Mouse (Mus musculus): ENCODE data around the gene Ahsa2. TPM values are rescaled to one million over a fixed set of nuclear protein-coding genes. Genes with fewer than 3 reads are reported as not detected.
"Not testable (repeated sequence)": the region's sequence is repeated elsewhere in the genome, so short reads cannot be mapped to it uniquely, and the experiment has no call there.

Gene Ahsa2
- 170 and 171 TPM in 2 replicates for polyA plus RNA-seq (2016; fragmentation: Nextera tagmentation; extraction: Ambion mirVana)

DNA sequence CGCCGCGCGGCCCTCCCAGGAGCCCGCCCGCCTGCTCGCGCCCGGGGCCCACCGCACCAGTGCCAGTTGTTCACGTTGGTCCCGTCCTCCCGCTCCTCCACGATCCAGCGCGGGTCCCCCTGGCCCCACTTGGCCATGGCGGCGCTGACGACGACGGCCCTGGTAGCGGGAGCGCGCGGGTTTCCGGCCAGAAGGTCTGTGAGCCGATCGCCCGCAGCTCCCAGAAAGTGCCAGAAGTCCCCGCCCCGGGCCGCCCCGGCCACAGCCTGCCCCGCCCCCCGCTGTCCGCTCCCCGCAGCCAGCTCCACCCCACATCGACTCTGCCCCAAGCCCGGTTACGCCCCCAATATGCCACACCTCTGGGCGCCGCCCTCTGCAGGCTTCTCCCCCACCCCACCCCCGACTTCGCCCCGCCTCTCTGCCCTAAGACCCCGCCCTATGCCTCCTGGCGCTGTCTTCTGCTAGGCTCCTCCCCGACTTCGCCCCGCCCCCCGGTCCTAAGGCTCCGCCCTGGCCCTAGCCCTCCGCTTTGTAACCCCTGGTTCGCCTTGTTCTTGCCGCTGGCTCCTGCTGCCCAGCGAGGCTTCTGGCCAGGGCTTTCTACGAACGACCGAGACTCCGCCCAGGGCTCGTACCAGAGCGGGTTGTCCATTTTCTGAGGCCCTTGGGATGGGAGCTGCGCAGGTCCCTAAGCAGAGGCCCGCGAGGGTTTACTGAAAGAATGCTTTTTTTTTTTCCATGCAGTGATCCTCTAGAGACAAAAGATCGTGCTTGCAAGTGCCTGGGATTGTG is at the start of gene Ahsa2:
Ahsa2 (minus strand) TSS at position 313 of the 792 bp plus-strand sequence.
- no peaks in the 10 kb centered on the region for H3K27me3 ChIP-seq
- peak within 1 kb of the TSS; percentile 97 for H3K27ac ChIP-seq
- peaks cover 25% of the 10 kb centered on the region for H3K4me1 ChIP-seq
- peak within 1 kb of the TSS; percentile 89 for H3K9ac ChIP-seq
- peak; percentile 94 for ATAC-seq (ENCODE audit: low FRiP score)
- H3K36me3 ChIP-seq (replicated peaks), result peaks cover 25% of the 10 kb centered on the region
- under 1% methylated on average over 59 of the region's 66 CpGs for WGBS
- peak within 1 kb of the TSS; percentile 83 for H3K4me3 ChIP-seq (replicated peaks)
- no peaks in the 10 kb centered on the region for H3K9me3 ChIP-seq
- H3K4me2 ChIP-seq, result peak within 1 kb of the TSS; percentile 86

DNA sequence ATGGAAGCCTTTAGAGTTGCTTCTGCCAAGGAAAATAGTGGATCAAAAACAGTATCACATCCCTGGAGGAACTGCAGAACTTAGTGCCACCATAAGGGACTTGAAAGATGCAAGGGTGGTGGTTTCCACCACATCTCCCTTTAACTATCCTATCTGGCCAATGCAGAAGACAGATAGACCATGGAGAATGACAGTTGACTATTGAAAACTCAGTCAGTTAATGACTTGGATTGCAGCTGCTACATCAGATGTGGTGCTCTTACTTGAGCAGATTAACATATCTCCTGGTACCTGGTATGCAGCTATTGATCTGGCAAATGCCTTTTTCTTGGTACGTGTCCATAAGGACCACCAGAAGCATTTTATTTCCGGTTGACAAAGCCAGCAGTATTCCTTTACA is 39.6 kb upstream of the Ahsa2 start:
- 94% methylated on average over 2 of the region's 2 CpGs for WGBS
- H3K9ac ChIP-seq, result no peak overlapping the region
- no peak overlapping the region for H3K4me3 ChIP-seq (replicated peaks)
- no peaks in the 10 kb centered on the region for H3K9me3 ChIP-seq
- H3K4me2 ChIP-seq, result no peak overlapping the region
- no peaks in the 10 kb centered on the region for H3K27me3 ChIP-seq
- H3K36me3 ChIP-seq (replicated peaks), result no peaks in the 10 kb centered on the region
- H3K27ac ChIP-seq, result no peak overlapping the region
- no peaks in the 10 kb centered on the region for H3K4me1 ChIP-seq
- no peak for ATAC-seq (ENCODE audit: low FRiP score)

DNA sequence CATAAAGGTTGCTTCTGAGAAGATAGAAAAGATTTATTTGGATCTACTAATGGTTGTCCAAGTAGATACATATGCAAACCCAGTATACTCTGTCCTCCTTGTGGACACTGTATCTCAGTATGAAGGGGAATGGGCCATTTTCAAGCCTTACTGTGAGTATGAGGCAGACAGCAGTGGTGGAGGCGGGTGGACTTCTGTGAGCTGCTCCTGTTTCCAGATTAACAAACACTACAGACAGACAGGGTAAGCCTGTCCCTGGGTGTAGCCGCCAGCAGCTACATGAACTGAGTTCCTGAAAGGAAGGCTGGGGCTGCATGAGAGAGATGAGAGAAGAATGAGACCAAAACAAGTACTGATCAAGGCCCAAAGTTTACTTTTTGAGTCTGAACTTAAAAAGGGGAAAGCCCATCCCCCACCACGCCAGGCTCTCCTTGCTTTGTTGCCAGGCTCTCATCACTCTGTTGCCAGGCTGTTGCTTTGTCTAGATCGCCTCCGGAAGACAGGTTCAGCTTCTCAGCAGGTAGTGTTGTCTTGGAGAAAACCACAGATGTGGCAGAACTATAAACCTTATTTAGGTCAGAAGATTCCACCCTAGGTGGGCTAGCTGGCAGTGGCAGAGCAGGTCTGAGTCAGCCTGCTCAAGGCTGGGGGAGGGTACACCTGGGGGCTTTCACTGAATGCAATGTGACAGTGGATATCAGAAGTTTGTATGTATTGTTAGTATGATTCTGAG is 22.8 kb upstream of the Ahsa2 start, which contains the start of gene 1700093K21Rik:
1700093K21Rik (minus strand) TSS at position 683 of the 733 bp plus-strand sequence.
- Histone ChIP-seq H3K4me3 (replicated peaks) (no peak within 1 kb of the TSS), H3K27me3 (no peaks in the 10 kb centered on the region), H3K4me2 (no peak within 1 kb of the TSS), H3K27ac (no peak within 1 kb of the TSS), H3K9ac (no peak within 1 kb of the TSS), H3K9me3 (no peaks in the 10 kb centered on the region), H3K4me1 (0 out of 2 replicates have a peak, but pooled peaks cover 3% of the 10 kb centered on the region), H3K36me3 (replicated peaks) (no peaks in the 10 kb centered on the region)
- 33% methylated on average over 5 of the region's 5 CpGs for WGBS
- ATAC-seq (ENCODE audit: low FRiP score), result no peak

DNA sequence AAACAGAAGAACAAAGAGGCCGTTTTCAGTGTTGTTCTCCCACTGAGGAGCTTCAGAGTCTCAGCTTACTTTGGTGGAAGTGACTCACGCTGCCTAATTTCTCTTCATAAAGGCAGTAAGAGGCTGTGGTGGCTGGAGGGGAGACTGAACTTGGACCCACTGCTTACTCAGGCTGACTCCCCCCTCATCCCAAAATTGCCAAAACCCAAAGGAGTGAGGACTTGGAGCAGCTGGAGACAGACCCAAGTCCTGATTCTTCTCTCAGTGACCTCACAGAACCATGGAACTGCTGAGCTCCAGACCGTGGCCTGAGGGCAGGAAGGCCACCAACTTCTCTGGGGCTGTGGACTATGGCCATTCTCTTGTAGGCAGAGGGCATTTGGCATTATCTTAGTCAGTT is 21.2 kb upstream of the Ahsa2 start:
- WGBS, result 73% methylated on average over 3 of the region's 3 CpGs
- Histone ChIP-seq H3K4me3 (replicated peaks) (no peak overlapping the region), H3K4me2 (no peak overlapping the region), H3K9me3 (no peaks in the 10 kb centered on the region), H3K27ac (no peak overlapping the region), H3K36me3 (replicated peaks) (no peaks in the 10 kb centered on the region), H3K4me1 (0 out of 2 replicates have a peak, but pooled peaks cover 3% of the 10 kb centered on the region), H3K9ac (no peak overlapping the region), H3K27me3 (no peaks in the 10 kb centered on the region)
- ATAC-seq (ENCODE audit: low FRiP score), result no peak

DNA sequence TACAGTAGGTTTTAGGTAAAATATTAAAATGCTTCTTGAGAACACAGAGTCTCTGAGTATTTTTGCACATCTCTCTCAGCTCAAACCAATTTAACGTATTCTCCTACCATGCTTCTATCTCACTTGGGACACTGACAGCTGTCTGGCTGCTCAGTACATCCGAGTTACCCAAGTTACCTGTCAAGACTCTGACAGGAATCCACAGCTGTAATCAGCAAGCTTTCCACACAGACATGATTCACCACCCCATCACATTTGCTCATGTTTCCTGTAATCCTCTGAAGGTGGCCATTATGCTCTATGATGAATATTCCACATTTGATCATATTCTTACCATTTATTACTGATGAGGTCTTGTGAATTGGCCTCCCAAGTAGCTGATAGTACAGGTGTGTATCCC is 17.5 kb upstream of the Ahsa2 start:
- Histone ChIP-seq H3K9me3 (no peaks in the 10 kb centered on the region), H3K27me3 (no peaks in the 10 kb centered on the region), H3K4me1 (peaks cover 11% of the 10 kb centered on the region), H3K36me3 (replicated peaks) (no peaks in the 10 kb centered on the region), H3K4me3 (replicated peaks) (no peak overlapping the region), H3K27ac (no peak overlapping the region), H3K4me2 (no peak overlapping the region), H3K9ac (no peak overlapping the region)
- no peak for ATAC-seq (ENCODE audit: low FRiP score)
- 85% methylated on average over 2 of the region's 2 CpGs for WGBS

DNA sequence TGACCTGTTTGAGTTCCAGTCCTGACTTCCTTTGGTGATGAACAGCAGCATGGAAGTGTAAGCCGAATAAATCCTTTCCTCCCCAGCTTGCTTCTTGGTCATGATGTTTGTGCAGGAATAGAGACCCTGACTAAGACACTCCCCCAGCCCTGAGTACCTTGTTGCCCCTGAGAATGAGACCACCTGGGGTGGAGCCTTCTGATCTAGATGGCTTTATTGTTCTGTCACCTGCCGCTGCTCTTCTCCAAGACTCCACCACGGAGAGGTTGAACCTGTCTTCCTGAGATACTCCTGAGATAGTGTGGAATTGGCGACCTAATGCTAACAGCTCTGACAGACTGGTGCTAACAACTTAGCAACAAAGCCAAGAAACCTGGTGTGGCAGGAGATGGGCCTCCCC is 17.0 kb upstream of the Ahsa2 start:
- 78% methylated on average over 4 of the region's 4 CpGs for WGBS
- not testable (repeated sequence) for H3K4me2 ChIP-seq; ATAC-seq (ENCODE audit: low FRiP score); H3K27ac ChIP-seq; H3K27me3 ChIP-seq; H3K4me3 ChIP-seq (replicated peaks); H3K9me3 ChIP-seq; H3K9ac ChIP-seq; H3K36me3 ChIP-seq (replicated peaks)
- H3K4me1 ChIP-seq, result peaks cover 11% of the 10 kb centered on the region

GRCm38 (mm10) chr11:23504801-23505200 is 7.0 kb upstream of the Ahsa2 start:
- not testable (repeated sequence) for H3K27me3 ChIP-seq; H3K9me3 ChIP-seq; ATAC-seq (ENCODE audit: low FRiP score); H3K27ac ChIP-seq; H3K4me3 ChIP-seq (replicated peaks); H3K4me2 ChIP-seq; H3K36me3 ChIP-seq (replicated peaks); H3K4me1 ChIP-seq; H3K9ac ChIP-seq
- WGBS, result 82% methylated on average over 5 of the region's 5 CpGs

- H3K4me2 ChIP-seq, result peak overlapping the region; percentile 86
- H3K9me3 ChIP-seq, result no peaks in the 10 kb centered on the region
- peaks cover 25% of the 10 kb centered on the region for H3K4me1 ChIP-seq
- ATAC-seq (ENCODE audit: low FRiP score), result no peak
- H3K27me3 ChIP-seq, result no peaks in the 10 kb centered on the region
- 54% methylated on average over 5 of the region's 5 CpGs for WGBS
- 0 out of 2 replicates have a peak overlapping the region, but pooled peaks have one; percentile 50 for H3K9ac ChIP-seq
- peak overlapping the region; percentile 83 for H3K4me3 ChIP-seq (replicated peaks)
- peak overlapping the region; percentile 97 for H3K27ac ChIP-seq
- peaks cover 18% of the 10 kb centered on the region for H3K36me3 ChIP-seq (replicated peaks)
Measured at GRCm38 (mm10) chr11:23498609-23499008, 779 bp upstream of the Ahsa2 start.

DNA sequence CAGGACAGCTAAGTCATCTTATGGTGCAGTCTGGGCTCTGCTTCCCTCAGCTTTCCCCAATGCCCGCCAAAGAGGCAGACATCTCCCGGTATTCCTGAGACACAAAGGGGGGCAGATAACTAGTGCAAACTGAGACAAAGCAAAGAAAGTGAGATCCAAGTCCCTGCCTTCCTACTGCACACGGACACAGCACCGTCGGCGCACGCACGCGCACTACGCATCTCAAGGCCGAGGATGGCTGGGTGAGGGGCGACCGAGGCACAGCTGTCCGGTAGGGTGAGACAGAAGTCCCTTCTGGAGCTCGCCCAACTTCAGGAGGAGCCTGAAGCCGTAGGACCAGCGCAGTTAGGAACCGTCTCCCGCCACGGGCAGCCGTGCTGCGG is 504 bp downstream of the Ahsa2 start:
- H3K27me3 ChIP-seq, result no peaks in the 10 kb centered on the region
- peak overlapping the region; percentile 83 for H3K4me3 ChIP-seq (replicated peaks)
- ATAC-seq (ENCODE audit: low FRiP score), result peak; percentile 82
- 0% methylated on average over 22 of the region's 22 CpGs for WGBS
- H3K27ac ChIP-seq, result peak overlapping the region; percentile 97
- peak overlapping the region; percentile 89 for H3K9ac ChIP-seq
- no peaks in the 10 kb centered on the region for H3K9me3 ChIP-seq
- H3K4me1 ChIP-seq, result peaks cover 25% of the 10 kb centered on the region
- peaks cover 31% of the 10 kb centered on the region for H3K36me3 ChIP-seq (replicated peaks)
- peak overlapping the region; percentile 86 for H3K4me2 ChIP-seq

DNA sequence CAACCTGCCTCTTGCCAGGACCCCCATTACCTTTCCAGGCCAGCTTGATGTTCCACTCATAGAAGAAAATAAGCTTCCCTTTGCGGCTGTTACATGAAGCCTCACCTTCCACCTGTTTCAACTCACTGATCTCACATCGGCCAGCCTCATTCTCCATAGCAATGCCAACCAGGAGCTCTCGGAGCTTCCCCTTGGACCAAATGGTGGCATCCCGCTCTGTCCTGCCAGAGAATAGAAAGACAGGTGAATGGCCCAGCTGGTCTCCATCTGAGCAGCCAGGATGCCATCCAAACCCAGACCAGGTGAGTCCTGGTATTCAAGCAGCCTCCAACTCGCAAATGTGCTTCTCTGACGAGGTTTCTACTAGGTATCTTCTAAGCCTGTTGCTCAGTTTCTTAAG is 1.2 kb downstream of the Ahsa2 start:
- WGBS, result 48% methylated on average over 6 of the region's 6 CpGs
- no peak for ATAC-seq (ENCODE audit: low FRiP score)
- Histone ChIP-seq H3K36me3 (replicated peaks) (peaks cover 37% of the 10 kb centered on the region), H3K9me3 (no peaks in the 10 kb centered on the region), H3K27ac (no peak overlapping the region), H3K9ac (peak overlapping the region; percentile 89), H3K4me3 (replicated peaks) (peak overlapping the region; percentile 83), H3K27me3 (no peaks in the 10 kb centered on the region), H3K4me1 (peaks cover 25% of the 10 kb centered on the region), H3K4me2 (peak overlapping the region; percentile 86)

- H3K27me3 ChIP-seq, result no peaks in the 10 kb centered on the region
- no peak overlapping the region for H3K4me3 ChIP-seq (replicated peaks)
- peak overlapping the region; percentile 86 for H3K4me2 ChIP-seq
- peaks cover 25% of the 10 kb centered on the region for H3K4me1 ChIP-seq
- H3K9me3 ChIP-seq, result no peaks in the 10 kb centered on the region
- no peak overlapping the region for H3K9ac ChIP-seq
- no peak for ATAC-seq (ENCODE audit: low FRiP score)
- no peak overlapping the region for H3K27ac ChIP-seq
- 95% methylated on average over 6 of the region's 6 CpGs for whole genome bisulfite sequencing
- peaks cover 51% of the 10 kb centered on the region for H3K36me3 ChIP-seq (replicated peaks)
Measured at GRCm38 (mm10) chr11:23495231-23495630, 2.6 kb downstream of the Ahsa2 start.

DNA sequence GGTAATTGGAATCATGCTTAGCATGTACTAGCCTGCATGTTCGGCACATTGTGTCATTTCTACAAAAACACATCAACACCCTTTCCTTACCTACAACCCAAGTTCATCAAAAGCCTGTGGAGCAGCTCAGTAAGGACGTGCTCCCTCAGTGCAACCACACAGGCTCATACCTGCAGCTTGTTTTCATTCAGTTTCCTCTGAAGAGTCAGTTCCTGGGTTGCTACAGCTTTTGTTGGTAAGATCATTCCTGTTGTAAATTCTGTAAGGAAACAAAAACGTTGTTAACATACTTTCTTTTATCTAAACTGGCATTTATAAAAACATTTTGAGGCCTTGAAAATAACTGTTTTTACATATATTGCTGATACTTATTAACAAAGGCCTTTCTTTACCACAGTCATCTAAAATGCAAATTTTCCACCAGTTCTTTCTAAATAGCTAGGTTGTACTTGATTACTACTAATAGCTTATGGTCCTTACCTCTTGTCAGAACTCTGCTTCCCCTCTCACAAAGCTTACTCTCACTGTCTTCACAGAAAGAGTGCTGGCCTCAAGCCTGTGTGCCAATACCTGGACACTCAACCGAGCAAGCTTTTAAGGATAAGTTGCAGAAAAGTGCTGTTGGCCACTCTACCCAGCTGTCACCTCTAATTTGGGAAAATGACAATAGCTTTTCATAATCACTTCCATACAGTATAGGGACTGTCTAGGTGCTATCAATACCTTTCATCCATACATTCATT is 5.6 kb downstream of the Ahsa2 start:
- 95% methylated on average over 4 of the region's 4 CpGs for WGBS
- Histone ChIP-seq H3K27me3 (no peaks in the 10 kb centered on the region), H3K9ac (no peak overlapping the region), H3K9me3 (no peaks in the 10 kb centered on the region), H3K4me1 (peaks cover 22% of the 10 kb centered on the region), H3K36me3 (replicated peaks) (peaks cover 81% of the 10 kb centered on the region), H3K4me2 (no peak overlapping the region), H3K27ac (no peak overlapping the region), H3K4me3 (replicated peaks) (no peak overlapping the region)
- no peak for ATAC-seq (ENCODE audit: low FRiP score)

Data from forebrain, embryonic 12.5 days (tissue).